Comparison of ENCODE assay signal across 17 mouse cellular contexts in genomic region chr3:82259986-82260652, GRCm38 (mm10).
DNase-seq lines count a peak whose midpoint lies in the region; ATAC-seq and TF ChIP-seq lines count a peak whose summit lies in the region.
"Had no signal": no experiment of that assay in that cellular context is flagged by ENCODE, and none has a peak within 500 bp of the region (broad histone marks: within the 10 kb centered on the region; RNA-seq: fewer than 3 reads in every experiment).

No protein-coding gene starts in this region.

- no peak overlapping the region for H3K9ac ChIP-seq in lung, embryonic 14.5 days
- H3K9ac ChIP-seq in intestine, embryonic 16.5 days (ENCODE audit: low read depth, low read length), result no peak overlapping the region
- H3K9ac ChIP-seq: embryonic facial prominence, embryonic 13.5 days; hindbrain, embryonic 13.5 days; limb, embryonic 15.5 days; liver, embryonic 15.5 days had no signal

- no peaks in the 10 kb centered on the region for H3K27me3 ChIP-seq in lung, embryonic 14.5 days (ENCODE audit: insufficient read depth, low read length)
- H3K27me3 ChIP-seq in intestine, embryonic 16.5 days (replicated peaks; ENCODE audit: control insufficient read depth, insufficient read depth, low read length), result no peaks in the 10 kb centered on the region
- H3K27me3 ChIP-seq: embryonic facial prominence, embryonic 13.5 days; hindbrain, embryonic 13.5 days; limb, embryonic 15.5 days; liver, embryonic 15.5 days had no signal

- no peak for TF ChIP-seq CTCF in lung, embryonic 14.5 days (IDR thresholded peaks at IDR 0.05; ENCODE audit: low read depth)

- 46% methylated on average over 4 of the region's 4 CpGs for WGBS in lung, embryonic 14.5 days
- 71% methylated on average over 4 of the region's 4 CpGs for WGBS in intestine, embryonic 16.5 days

- no peaks in the 10 kb centered on the region for H3K9me3 ChIP-seq in lung, embryonic 14.5 days (ENCODE audit: low read depth, low read length)
- no peaks in the 10 kb centered on the region for H3K9me3 ChIP-seq in intestine, embryonic 16.5 days (ENCODE audit: control insufficient read depth, low read length)
- H3K9me3 ChIP-seq: embryonic facial prominence, embryonic 13.5 days; hindbrain, embryonic 13.5 days; limb, embryonic 15.5 days; liver, embryonic 15.5 days had no signal

- peak; percentile 91 for DNase-seq in heart, adult 11 months
- no peak for DNase-seq in heart, postnatal 25 days (ENCODE audit: low spot score)
- peak; percentile 69 for DNase-seq in lung, embryonic 14.5 days
- DNase-seq in lung, postnatal 14 days, result no peak
- DNase-seq in kidney, postnatal 10 days, result peak; percentile 68
- DNase-seq in right cerebral cortex, postnatal 36 days (ENCODE audit: low spot score in 2 of 2), result no peak
- no peak for DNase-seq in cerebellum, adult 8-10 months
- DNase-seq: adrenal gland, postnatal 10 days; cerebellum, postnatal 10 days; thymus, postnatal 36 days had no signal

- no peak overlapping the region; the same call in 1 of the 2 replicates for H3K27ac ChIP-seq in lung, embryonic 14.5 days (ENCODE audit: low read depth)
- H3K27ac ChIP-seq in intestine, embryonic 16.5 days (ENCODE audit: low read length), result no peak overlapping the region
- H3K27ac ChIP-seq: embryonic facial prominence, embryonic 13.5 days; hindbrain, embryonic 13.5 days; limb, embryonic 15.5 days; liver, embryonic 15.5 days had no signal

- intact Hi-C loops in heart, postnatal 25 days (cut with DNase I), result no loop called here

- no peak overlapping the region for H3K4me3 ChIP-seq in lung, embryonic 14.5 days (ENCODE audit: low read depth, low read length)
- H3K4me3 ChIP-seq in intestine, embryonic 16.5 days (ENCODE audit: low read length), result no peak overlapping the region
- H3K4me3 ChIP-seq: embryonic facial prominence, embryonic 13.5 days; hindbrain, embryonic 13.5 days; limb, embryonic 15.5 days; liver, embryonic 15.5 days had no signal

- no peaks in the 10 kb centered on the region for H3K36me3 ChIP-seq in lung, embryonic 14.5 days (ENCODE audit: insufficient read depth)
- no peaks in the 10 kb centered on the region for H3K36me3 ChIP-seq in intestine, embryonic 16.5 days (ENCODE audit: control insufficient read depth, insufficient read depth, low read length)
- H3K36me3 ChIP-seq: embryonic facial prominence, embryonic 13.5 days; hindbrain, embryonic 13.5 days; limb, embryonic 15.5 days; liver, embryonic 15.5 days had no signal

- H3K4me2 ChIP-seq in lung, embryonic 14.5 days, result no peak overlapping the region
- H3K4me2 ChIP-seq in intestine, embryonic 16.5 days (ENCODE audit: low read depth, low read length), result no peak overlapping the region
- H3K4me2 ChIP-seq: embryonic facial prominence, embryonic 13.5 days; hindbrain, embryonic 13.5 days; limb, embryonic 15.5 days; liver, embryonic 15.5 days; midbrain, embryonic 11.5 days had no signal

- ATAC-seq in lung, embryonic 14.5 days (ENCODE audit: insufficient read depth), result peak; percentile 70; the same call in 1 of the 2 replicates
- ATAC-seq in intestine, embryonic 16.5 days, result peak; percentile 36; the same call in 1 of the 2 replicates
- ATAC-seq: forebrain, embryonic 16.5 days had no signal

- 0 out of 2 replicates have a peak, but pooled peaks cover 4% of the 10 kb centered on the region for H3K4me1 ChIP-seq in lung, embryonic 14.5 days (ENCODE audit: insufficient read depth)
- no peaks in the 10 kb centered on the region for H3K4me1 ChIP-seq in intestine, embryonic 16.5 days (ENCODE audit: control insufficient read depth, insufficient read depth, low read length)
- H3K4me1 ChIP-seq: embryonic facial prominence, embryonic 13.5 days; hindbrain, embryonic 13.5 days; limb, embryonic 15.5 days; liver, embryonic 15.5 days had no signal

Comparison
In these comparisons a context has a peak if more than half of its experiments do, and no peak if none do; other contexts are left out.
1. DNase-seq: peak in heart, adult 11 months (single experiment), lung, embryonic 14.5 days (single experiment) and kidney, postnatal 10 days (single experiment); none in heart, postnatal 25 days (single experiment), lung, postnatal 14 days (single experiment), right cerebral cortex, postnatal 36 days (0 of 2) and cerebellum, adult 8-10 months (single experiment).